Mouse (Mus musculus): ENCODE results near the gene Exosc9. TPM values are rescaled to one million over a fixed set of nuclear protein-coding genes. Genes with fewer than 3 reads are reported as not detected.

The Exosc9 gene
- polyA plus RNA-seq, 1 experiment from 2014 or later: 58.5 TPM

DNA sequence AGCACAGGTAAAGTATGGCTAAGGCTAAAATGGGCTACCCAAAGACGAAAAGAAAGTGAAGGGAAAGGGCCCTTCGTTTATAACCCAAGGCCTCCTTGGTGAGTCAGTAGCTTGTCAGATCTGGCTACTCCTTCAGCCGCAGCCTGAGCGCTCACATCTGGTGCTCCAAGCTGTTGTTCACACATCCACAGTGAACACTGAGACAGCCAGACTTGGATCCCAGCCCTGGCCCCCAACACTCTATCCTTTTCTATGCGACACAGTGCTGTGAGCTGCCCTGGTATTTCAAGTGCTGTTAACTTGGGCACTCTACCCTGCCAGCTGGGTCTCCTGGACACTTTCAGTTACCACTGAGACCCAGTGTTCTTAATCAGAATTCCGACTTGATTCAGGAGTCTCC is 22.1 kb upstream of the Exosc9 start:
- no peak overlapping the region; the same call in 1 of the 2 replicates for H3K27ac ChIP-seq (ENCODE audit: low read depth, low read length)
- H3K9ac ChIP-seq (ENCODE audit: low read depth, low read length): no peak overlapping the region
- no peak for ATAC-seq (replicated peaks; ENCODE audit: insufficient number of reproducible peaks, low FRiP score, low TSS enrichment)
- no peaks in the 10 kb centered on the region for H3K9me3 ChIP-seq (replicated peaks; ENCODE audit: control insufficient read depth, low read length)
- H3K4me3 ChIP-seq (ENCODE audit: low read depth, low read length): no peak overlapping the region
- H3K27me3 ChIP-seq (ENCODE audit: control insufficient read depth, insufficient read depth, low read length): 0 out of 2 replicates have a peak, but pooled peaks cover 4% of the 10 kb centered on the region
- H3K4me1 ChIP-seq (ENCODE audit: control insufficient read depth, insufficient read depth, low read length): no peaks in the 10 kb centered on the region
- no peak overlapping the region for H3K4me2 ChIP-seq
- WGBS (ENCODE audit: insufficient replicate concordance): 64% methylated on average over 6 of the region's 6 CpGs
- no peaks in the 10 kb centered on the region for H3K36me3 ChIP-seq (ENCODE audit: control insufficient read depth, insufficient read depth, low read length)

- Histone ChIP-seq H3K27ac (ENCODE audit: low read depth, low read length) (no peak overlapping the region), H3K36me3 (ENCODE audit: control insufficient read depth, insufficient read depth, low read length) (no peaks in the 10 kb centered on the region), H3K9ac (ENCODE audit: low read depth, low read length) (no peak overlapping the region), H3K4me1 (ENCODE audit: control insufficient read depth, insufficient read depth, low read length) (no peaks in the 10 kb centered on the region), H3K27me3 (ENCODE audit: control insufficient read depth, insufficient read depth, low read length) (0 out of 2 replicates have a peak, but pooled peaks cover 4% of the 10 kb centered on the region), H3K9me3 (replicated peaks; ENCODE audit: control insufficient read depth, low read length) (no peaks in the 10 kb centered on the region), H3K4me2 (no peak overlapping the region), H3K4me3 (ENCODE audit: low read depth, low read length) (no peak overlapping the region)
- no peak for ATAC-seq (replicated peaks; ENCODE audit: insufficient number of reproducible peaks, low FRiP score, low TSS enrichment)
- 50% methylated on average over 5 of the region's 5 CpGs for WGBS (ENCODE audit: insufficient replicate concordance)
These were observed 21.6 kb upstream of the Exosc9 start for GRCm38 (mm10) chr3:36530781-36531180.

DNA sequence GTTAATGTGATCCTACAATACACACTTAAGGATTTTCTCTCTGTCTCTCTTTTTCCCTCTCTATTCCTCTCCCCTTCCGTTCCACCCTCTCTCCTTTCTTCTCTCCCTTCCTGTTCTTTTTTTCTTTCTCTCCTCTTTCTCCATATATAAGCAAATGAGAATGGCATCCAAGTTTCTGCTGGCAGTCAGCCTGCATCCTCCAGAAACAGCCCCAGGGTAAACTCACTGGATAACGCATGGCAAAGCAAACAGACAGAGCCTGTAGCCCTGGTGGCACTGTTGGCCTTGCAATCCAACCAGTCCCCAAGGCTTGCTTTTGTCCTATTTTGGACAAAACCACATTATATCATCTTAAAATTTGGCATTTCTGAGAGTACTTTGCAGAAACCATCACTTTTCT is 21.2 kb upstream of the Exosc9 start:
- no peak overlapping the region for H3K4me2 ChIP-seq
- H3K36me3 ChIP-seq (ENCODE audit: control insufficient read depth, insufficient read depth, low read length): no peaks in the 10 kb centered on the region
- no peak overlapping the region for H3K27ac ChIP-seq (ENCODE audit: low read depth, low read length)
- no peaks in the 10 kb centered on the region for H3K4me1 ChIP-seq (ENCODE audit: control insufficient read depth, insufficient read depth, low read length)
- no peak overlapping the region for H3K9ac ChIP-seq (ENCODE audit: low read depth, low read length)
- H3K4me3 ChIP-seq (ENCODE audit: low read depth, low read length): no peak overlapping the region
- 36% methylated on average over 2 of the region's 2 CpGs for WGBS (ENCODE audit: insufficient replicate concordance)
- no peaks in the 10 kb centered on the region for H3K9me3 ChIP-seq (replicated peaks; ENCODE audit: control insufficient read depth, low read length)
- H3K27me3 ChIP-seq (ENCODE audit: control insufficient read depth, insufficient read depth, low read length): 0 out of 2 replicates have a peak, but pooled peaks cover 4% of the 10 kb centered on the region
- no peak for ATAC-seq (replicated peaks; ENCODE audit: insufficient number of reproducible peaks, low FRiP score, low TSS enrichment)

- H3K27ac ChIP-seq (ENCODE audit: low read depth, low read length): no peak overlapping the region
- peak overlapping the region; percentile 37 for H3K4me3 ChIP-seq (ENCODE audit: low read depth, low read length)
- H3K4me1 ChIP-seq (ENCODE audit: control insufficient read depth, insufficient read depth, low read length): no peaks in the 10 kb centered on the region
- 0 out of 2 replicates have a peak, but pooled peaks cover 4% of the 10 kb centered on the region for H3K27me3 ChIP-seq (ENCODE audit: control insufficient read depth, insufficient read depth, low read length)
- H3K36me3 ChIP-seq (ENCODE audit: control insufficient read depth, insufficient read depth, low read length): no peaks in the 10 kb centered on the region
- H3K9me3 ChIP-seq (replicated peaks; ENCODE audit: control insufficient read depth, low read length): no peaks in the 10 kb centered on the region
- WGBS (ENCODE audit: insufficient replicate concordance): 6% methylated on average over 18 of the region's 18 CpGs
- ATAC-seq (replicated peaks; ENCODE audit: insufficient number of reproducible peaks, low FRiP score, low TSS enrichment): no peak
- peak overlapping the region; percentile 46; the same call in 1 of the 2 replicates for H3K9ac ChIP-seq (ENCODE audit: low read depth, low read length)
- peak overlapping the region; percentile 70 for H3K4me2 ChIP-seq
These were observed 20.3 kb upstream of the Exosc9 start for GRCm38 (mm10) chr3:36531979-36532542.

- WGBS (ENCODE audit: insufficient replicate concordance): 46% methylated on average over 7 of the region's 7 CpGs
- H3K4me1 ChIP-seq (ENCODE audit: control insufficient read depth, insufficient read depth, low read length): no peaks in the 10 kb centered on the region
- H3K27ac ChIP-seq (ENCODE audit: low read depth, low read length): no peak overlapping the region
- H3K9me3 ChIP-seq (replicated peaks; ENCODE audit: control insufficient read depth, low read length): no peaks in the 10 kb centered on the region
- H3K27me3 ChIP-seq (ENCODE audit: control insufficient read depth, insufficient read depth, low read length): 0 out of 2 replicates have a peak, but pooled peaks cover 4% of the 10 kb centered on the region
- H3K36me3 ChIP-seq (ENCODE audit: control insufficient read depth, insufficient read depth, low read length): no peaks in the 10 kb centered on the region
- H3K9ac ChIP-seq (ENCODE audit: low read depth, low read length): no peak overlapping the region
- H3K4me2 ChIP-seq: no peak overlapping the region
- no peak overlapping the region for H3K4me3 ChIP-seq (ENCODE audit: low read depth, low read length)
- no peak for ATAC-seq (replicated peaks; ENCODE audit: insufficient number of reproducible peaks, low FRiP score, low TSS enrichment)
These were observed 19.7 kb upstream of the Exosc9 start for GRCm38 (mm10) chr3:36532738-36533137.

- WGBS (ENCODE audit: insufficient replicate concordance): 3% methylated on average over 1 of the region's 1 CpGs
- Histone ChIP-seq H3K4me2 (no peak overlapping the region), H3K9ac (ENCODE audit: low read depth, low read length) (no peak overlapping the region), H3K36me3 (ENCODE audit: control insufficient read depth, insufficient read depth, low read length) (no peaks in the 10 kb centered on the region), H3K9me3 (replicated peaks; ENCODE audit: control insufficient read depth, low read length) (no peaks in the 10 kb centered on the region), H3K27me3 (ENCODE audit: control insufficient read depth, insufficient read depth, low read length) (0 out of 2 replicates have a peak, but pooled peaks cover 4% of the 10 kb centered on the region), H3K27ac (ENCODE audit: low read depth, low read length) (no peak overlapping the region), H3K4me1 (ENCODE audit: control insufficient read depth, insufficient read depth, low read length) (no peaks in the 10 kb centered on the region), H3K4me3 (ENCODE audit: low read depth, low read length) (no peak overlapping the region)
- no peak for ATAC-seq (replicated peaks; ENCODE audit: insufficient number of reproducible peaks, low FRiP score, low TSS enrichment)
These were observed 19.2 kb upstream of the Exosc9 start for GRCm38 (mm10) chr3:36533201-36533672.

DNA sequence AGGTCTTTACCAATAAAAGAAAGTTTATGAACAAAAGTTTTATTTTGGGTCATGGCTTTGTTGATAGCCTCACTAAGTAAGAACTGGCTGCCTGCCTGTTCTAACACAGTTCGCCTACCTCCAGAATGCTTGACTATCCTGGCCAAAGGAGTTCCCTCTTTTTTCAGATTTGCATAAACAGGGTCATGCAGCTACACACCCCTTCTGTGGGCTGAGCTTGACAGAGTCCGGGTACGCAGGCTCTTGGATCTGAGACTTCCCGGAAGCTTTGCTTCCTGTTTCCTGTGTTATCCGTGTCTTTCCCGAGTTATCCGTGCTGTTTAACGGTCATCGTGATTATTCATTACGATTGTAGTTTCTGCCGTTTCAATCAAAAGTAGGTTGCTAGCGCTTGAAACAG is 16.4 kb upstream of the Exosc9 start:
- Histone ChIP-seq H3K27me3 (ENCODE audit: control insufficient read depth, insufficient read depth, low read length) (0 out of 2 replicates have a peak, but pooled peaks cover 4% of the 10 kb centered on the region), H3K4me2 (no peak overlapping the region), H3K36me3 (ENCODE audit: control insufficient read depth, insufficient read depth, low read length) (no peaks in the 10 kb centered on the region), H3K27ac (ENCODE audit: low read depth, low read length) (no peak overlapping the region), H3K4me3 (ENCODE audit: low read depth, low read length) (no peak overlapping the region), H3K9me3 (replicated peaks; ENCODE audit: control insufficient read depth, low read length) (no peaks in the 10 kb centered on the region), H3K4me1 (ENCODE audit: control insufficient read depth, insufficient read depth, low read length) (no peaks in the 10 kb centered on the region), H3K9ac (ENCODE audit: low read depth, low read length) (no peak overlapping the region)
- WGBS (ENCODE audit: insufficient replicate concordance): 79% methylated on average over 12 of the region's 12 CpGs
- ATAC-seq (replicated peaks; ENCODE audit: insufficient number of reproducible peaks, low FRiP score, low TSS enrichment): no peak

DNA sequence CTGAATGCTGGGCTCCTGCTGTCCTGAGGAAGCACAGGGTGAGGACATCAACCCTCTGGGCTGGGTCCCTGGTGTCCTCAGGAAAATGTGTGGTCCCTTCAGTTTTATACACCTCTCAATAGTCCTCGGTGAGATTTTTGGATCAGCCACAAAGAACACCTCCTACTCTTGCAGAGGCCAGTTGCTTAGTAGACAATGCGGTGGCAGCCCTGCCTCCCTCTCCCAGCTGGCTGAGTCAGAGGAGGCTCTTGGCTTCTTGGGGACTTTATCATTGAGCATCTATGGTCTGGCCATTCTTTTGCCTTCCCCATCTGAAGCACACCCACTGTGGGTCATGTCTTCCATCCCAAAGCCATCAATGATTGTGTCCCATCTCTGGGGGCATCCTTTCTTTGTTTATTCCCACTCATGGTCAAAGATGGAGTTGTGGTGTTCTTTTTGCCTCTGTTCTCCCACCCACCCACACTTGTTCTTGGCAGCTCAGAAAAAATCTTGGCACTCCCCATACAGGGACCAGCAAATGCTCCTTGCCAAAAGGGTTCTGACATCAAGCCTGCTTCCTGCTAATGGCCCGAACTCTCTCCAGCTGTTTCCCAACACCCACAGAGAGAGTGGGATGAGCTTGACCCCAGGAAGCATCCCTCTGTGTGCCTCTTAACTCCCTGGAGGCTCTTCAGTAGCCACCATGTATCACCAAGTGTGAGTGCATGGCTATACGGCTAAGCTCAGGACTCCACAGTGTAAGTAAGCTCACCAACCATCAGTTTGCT is 14.5 kb upstream of the Exosc9 start:
- Histone ChIP-seq H3K4me1 (ENCODE audit: control insufficient read depth, insufficient read depth, low read length) (no peaks in the 10 kb centered on the region), H3K4me3 (ENCODE audit: low read depth, low read length) (no peak overlapping the region), H3K27ac (ENCODE audit: low read depth, low read length) (no peak overlapping the region), H3K36me3 (ENCODE audit: control insufficient read depth, insufficient read depth, low read length) (no peaks in the 10 kb centered on the region), H3K4me2 (no peak overlapping the region), H3K9me3 (replicated peaks; ENCODE audit: control insufficient read depth, low read length) (no peaks in the 10 kb centered on the region), H3K27me3 (ENCODE audit: control insufficient read depth, insufficient read depth, low read length) (no peaks in the 10 kb centered on the region), H3K9ac (ENCODE audit: low read depth, low read length) (no peak overlapping the region)
- WGBS (ENCODE audit: insufficient replicate concordance): 66% methylated on average over 4 of the region's 4 CpGs
- ATAC-seq (replicated peaks; ENCODE audit: insufficient number of reproducible peaks, low FRiP score, low TSS enrichment): no peak
